Mouse (Mus musculus): ENCODE data around the gene Zfp523.

DNA sequence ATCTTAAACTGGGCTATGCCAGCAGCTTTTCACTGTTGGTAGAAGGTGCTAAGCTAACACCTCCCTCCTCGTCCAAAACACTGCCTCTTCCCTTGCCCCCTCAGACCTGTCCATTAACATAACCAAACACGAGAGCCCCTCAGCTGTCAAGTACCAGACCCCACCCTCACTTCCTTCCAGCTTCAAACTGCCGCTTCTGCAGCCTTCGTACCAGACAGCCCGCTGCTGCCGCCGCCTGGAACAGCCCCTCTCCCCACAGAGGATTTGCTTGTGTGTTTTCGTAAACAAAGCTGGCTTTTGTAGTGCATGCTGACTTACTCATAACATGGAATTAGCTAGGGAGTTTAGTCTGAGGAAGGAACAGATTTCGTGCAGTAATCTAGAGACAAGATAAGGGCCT lies 33.2 kb upstream of the Zfp523 start:
- no peak for TF ChIP-seq GATA1 (IDR thresholded peaks at IDR 0.05; ENCODE audit: low read length)
- TF ChIP-seq TAL1 (IDR thresholded peaks at IDR 0.05; ENCODE audit: low read length) = no peak

Data from erythroblast, embryonic 14.5 days (primary cell).